Mouse (Mus musculus) liver, postnatal 0 days (tissue): Measurements from ENCODE around the gene Wdr54.

ENCODE experiments used
- CTCF ChIP-seq: sonication (generic); IDR thresholded peaks from 2 replicates; pipeline ENCODE4 v1.5.1; 2016; ENCODE audit warnings: antibody characterized with exemption, low read depth
- EP300 ChIP-seq: IDR thresholded peaks from 2 replicates; pipeline ENCODE4 v1.6.1; 2016; ENCODE audit warnings: antibody characterized with exemption, low read depth, mild to moderate bottlenecking

- TF ChIP-seq CTCF: no peak
- no peak for TF ChIP-seq EP300
Measured at GRCm38 (mm10) chr6:83156259-83156684, at the start of gene Wdr54, which contains the start of gene 1700003E16Rik.
